In the genomic region with DNA sequence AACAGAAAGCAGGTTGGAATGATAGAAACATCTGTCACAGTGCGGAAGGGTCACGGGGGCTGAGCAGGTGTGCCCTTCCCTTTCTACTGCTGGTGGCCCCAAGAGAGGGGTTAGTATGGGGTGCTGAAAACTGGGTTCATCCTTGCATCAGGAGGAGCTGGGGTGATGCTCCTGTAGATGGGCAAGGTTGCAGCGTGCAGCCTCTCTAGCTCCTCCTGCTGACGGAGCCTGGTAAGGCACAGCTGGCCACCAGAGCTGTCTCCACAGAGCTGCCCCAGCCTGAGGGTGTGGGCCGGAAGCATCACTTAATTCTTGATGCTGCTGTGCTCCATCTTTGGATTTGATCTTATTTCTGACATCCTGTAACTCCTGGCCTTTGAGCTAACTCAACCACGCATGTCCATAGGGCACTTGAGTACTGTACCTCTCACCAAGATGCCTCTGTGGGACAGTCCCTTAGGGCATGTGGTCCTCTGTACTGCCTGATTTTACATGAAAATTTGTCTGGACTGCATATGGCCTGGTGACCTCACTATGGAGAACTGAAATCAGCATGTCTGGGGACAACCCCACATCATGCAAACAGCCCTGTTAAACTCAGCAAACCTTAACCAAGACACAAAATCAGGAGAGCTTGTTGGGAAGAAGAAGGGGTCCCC, we compare ENCODE assay signal across 8 mouse cellular contexts. TPM values are rescaled to one million over a fixed set of nuclear protein-coding genes. Genes with fewer than 3 reads are reported as not detected.
DNase-seq lines count a peak whose midpoint lies in the region; ATAC-seq lines count a peak whose summit lies in the region.

No protein-coding gene starts in this region.

- WGBS in forebrain, embryonic 15.5 days = 65% methylated on average over 6 of the region's 6 CpGs
- 62% methylated on average over 6 of the region's 6 CpGs for WGBS in intestine, embryonic 15.5 days
- 61% methylated on average over 6 of the region's 6 CpGs for WGBS in liver, embryonic 11.5 days

- no peak overlapping the region for H3K27ac ChIP-seq in forebrain, embryonic 15.5 days (replicated peaks)
- H3K27ac ChIP-seq in intestine, embryonic 15.5 days = no peak overlapping the region
- no peak overlapping the region for H3K27ac ChIP-seq in liver, embryonic 11.5 days (ENCODE audit: low read depth, low read length)

- no peaks in the 10 kb centered on the region for H3K27me3 ChIP-seq in forebrain, embryonic 15.5 days
- H3K27me3 ChIP-seq in intestine, embryonic 15.5 days (replicated peaks) = no peaks in the 10 kb centered on the region
- H3K27me3 ChIP-seq in liver, embryonic 11.5 days (replicated peaks; ENCODE audit: control insufficient read depth, insufficient read depth, low read length) = no peaks in the 10 kb centered on the region

- peak; percentile 55; the same call in 1 of the 2 replicates for ATAC-seq in forebrain, embryonic 15.5 days (replicated peaks)
- ATAC-seq in intestine, embryonic 15.5 days = peak; percentile 72
- ATAC-seq in liver, embryonic 11.5 days (replicated peaks; ENCODE audit: low FRiP score) = peak; percentile 71

- no peak overlapping the region for H3K4me2 ChIP-seq in forebrain, embryonic 15.5 days (replicated peaks)
- H3K4me2 ChIP-seq in intestine, embryonic 15.5 days (replicated peaks) = no peak overlapping the region
- H3K4me2 ChIP-seq in liver, embryonic 11.5 days = no peak overlapping the region

- no peaks in the 10 kb centered on the region for H3K4me1 ChIP-seq in forebrain, embryonic 15.5 days
- H3K4me1 ChIP-seq in intestine, embryonic 15.5 days (replicated peaks) = no peaks in the 10 kb centered on the region
- H3K4me1 ChIP-seq in liver, embryonic 11.5 days (replicated peaks; ENCODE audit: control insufficient read depth, insufficient read depth, low read length) = no peaks in the 10 kb centered on the region

- H3K9ac ChIP-seq in forebrain, embryonic 15.5 days (replicated peaks) = no peak overlapping the region
- H3K9ac ChIP-seq in intestine, embryonic 15.5 days = no peak overlapping the region
- H3K9ac ChIP-seq in liver, embryonic 11.5 days (ENCODE audit: low read depth, low read length) = no peak overlapping the region

- H3K4me3 ChIP-seq in forebrain, embryonic 15.5 days = no peak overlapping the region
- H3K4me3 ChIP-seq in intestine, embryonic 15.5 days (replicated peaks) = no peak overlapping the region
- no peak overlapping the region for H3K4me3 ChIP-seq in liver, embryonic 11.5 days (ENCODE audit: low read depth, low read length)

- DNase-seq in urinary bladder, postnatal 25 days (ENCODE audit: low spot score) = peak; percentile 69
- DNase-seq in urinary bladder, adult 2 months (ENCODE audit: low spot score) = no peak
- DNase-seq in c-Kit-positive CD71-positive TER-119-positive erythroid progenitor cells, embryonic 14.5 days (ENCODE audit: low spot score) = peak; percentile 56
- DNase-seq in liver, embryonic 11.5 days (ENCODE audit: low spot score) = peak; percentile 63
- DNase-seq in natural killer cell, adult 2 months (ENCODE audit: low spot score in 2 of 2) = peak; percentile 51 to 85
- DNase-seq in thymus, postnatal 10 days (ENCODE audit: low spot score in 2 of 2) = peak; percentile 52 to 82

- H3K36me3 ChIP-seq in forebrain, embryonic 15.5 days = peaks cover 31% of the 10 kb centered on the region
- H3K36me3 ChIP-seq in intestine, embryonic 15.5 days = peaks cover 45% of the 10 kb centered on the region
- peaks cover 21% of the 10 kb centered on the region; the same call in 1 of the 2 replicates for H3K36me3 ChIP-seq in liver, embryonic 11.5 days (ENCODE audit: control insufficient read depth, insufficient read depth, low read length)

- no peaks in the 10 kb centered on the region for H3K9me3 ChIP-seq in forebrain, embryonic 15.5 days
- no peaks in the 10 kb centered on the region for H3K9me3 ChIP-seq in intestine, embryonic 15.5 days
- no peaks in the 10 kb centered on the region for H3K9me3 ChIP-seq in liver, embryonic 11.5 days (ENCODE audit: control insufficient read depth, low read length)

RNA-seq across cellular contexts. Expression of a gene that starts 18.6 kb away (rescaled TPM):
- 32.5 and 33.5 TPM in 2 replicates for polyA plus RNA-seq in urinary bladder, adult 2 months (2012; rRNA removed)
- 69.8 and 79.5 TPM in 2 replicates for polyA plus RNA-seq in forebrain, embryonic 15.5 days (2015; fragmentation: Nextera tagmentation; extraction: Ambion mirVana)
- polyA plus RNA-seq in intestine, embryonic 15.5 days (2015; fragmentation: Nextera tagmentation; extraction: Ambion mirVana) = 79.9 and 101 TPM in 2 replicates
- polyA plus RNA-seq in liver, embryonic 11.5 days (2014; fragmentation: Nextera tagmentation; extraction: Ambion mirVana) = 91.0 and 102 TPM in 2 replicates

RNA-seq across cellular contexts. Expression of a gene that starts 18.8 kb away (rescaled TPM):
- polyA plus RNA-seq in urinary bladder, adult 2 months (2012; rRNA removed) = 0.10 and 0.21 TPM in 2 replicates
- 0.52 TPM in 1 of 2 replicates, not detected in the other for polyA plus RNA-seq in forebrain, embryonic 15.5 days (2015; fragmentation: Nextera tagmentation; extraction: Ambion mirVana)
- not detected in 2 replicates for polyA plus RNA-seq in intestine, embryonic 15.5 days (2015; fragmentation: Nextera tagmentation; extraction: Ambion mirVana)
- polyA plus RNA-seq in liver, embryonic 11.5 days (2014; fragmentation: Nextera tagmentation; extraction: Ambion mirVana) = not detected in 2 replicates

RNA-seq across cellular contexts. Expression of a gene that starts 22.6 kb away (rescaled TPM):
- polyA plus RNA-seq in urinary bladder, adult 2 months (2012; rRNA removed) = 59.0 and 67.0 TPM in 2 replicates
- polyA plus RNA-seq in forebrain, embryonic 15.5 days (2015; fragmentation: Nextera tagmentation; extraction: Ambion mirVana) = 17.4 and 18.9 TPM in 2 replicates
- polyA plus RNA-seq in intestine, embryonic 15.5 days (2015; fragmentation: Nextera tagmentation; extraction: Ambion mirVana) = 35.7 and 36.7 TPM in 2 replicates
- 20.7 and 21.9 TPM in 2 replicates for polyA plus RNA-seq in liver, embryonic 11.5 days (2014; fragmentation: Nextera tagmentation; extraction: Ambion mirVana)

RNA-seq across cellular contexts. Expression of a gene that starts 22.7 kb away (rescaled TPM):
- polyA plus RNA-seq in urinary bladder, adult 2 months (2012; rRNA removed) = 0.44 and 0.83 TPM in 2 replicates
- 11.6 and 11.7 TPM in 2 replicates for polyA plus RNA-seq in forebrain, embryonic 15.5 days (2015; fragmentation: Nextera tagmentation; extraction: Ambion mirVana)
- polyA plus RNA-seq in intestine, embryonic 15.5 days (2015; fragmentation: Nextera tagmentation; extraction: Ambion mirVana) = 3.2 and 3.6 TPM in 2 replicates
- 0.65 and 0.82 TPM in 2 replicates for polyA plus RNA-seq in liver, embryonic 11.5 days (2014; fragmentation: Nextera tagmentation; extraction: Ambion mirVana)

RNA-seq across cellular contexts. Expression of a gene that starts 34.2 kb away (rescaled TPM):
- polyA plus RNA-seq in urinary bladder, adult 2 months (2012; rRNA removed) = 10.8 and 12.4 TPM in 2 replicates
- polyA plus RNA-seq in forebrain, embryonic 15.5 days (2015; fragmentation: Nextera tagmentation; extraction: Ambion mirVana) = 29.3 and 29.5 TPM in 2 replicates
- 5.3 and 5.7 TPM in 2 replicates for polyA plus RNA-seq in intestine, embryonic 15.5 days (2015; fragmentation: Nextera tagmentation; extraction: Ambion mirVana)
- polyA plus RNA-seq in liver, embryonic 11.5 days (2014; fragmentation: Nextera tagmentation; extraction: Ambion mirVana) = 3.5 and 4.1 TPM in 2 replicates
